Mouse (Mus musculus): ENCODE results near the gene Mob3b. TPM values are rescaled to one million over a fixed set of nuclear protein-coding genes. Genes with fewer than 3 reads are reported as not detected.
"Not testable (repeated sequence)": the region's sequence is repeated elsewhere in the genome, so short reads cannot be mapped to it uniquely, and the experiment has no call there.

Mob3b gene
- polyA plus RNA-seq, 1 experiment: 3.3 TPM

GRCm38 (mm10) chr4:34976331-34976778 lies 180.9 kb downstream of the Mob3b start:
- H3K4me1 ChIP-seq (ENCODE audit: control insufficient read depth, insufficient read depth, insufficient read length, low read length): peaks cover 9% of the 10 kb centered on the region; the same call in 1 of the 2 replicates

GRCm38 (mm10) chr4:34974795-34975194 lies 182.5 kb downstream of the Mob3b start:
- H3K4me3 ChIP-seq (ENCODE audit: insufficient read depth, low read depth, low read length): no peak overlapping the region
- peaks cover 2% of the 10 kb centered on the region; the same call in 1 of the 2 replicates for H3K4me1 ChIP-seq (ENCODE audit: control insufficient read depth, insufficient read depth, insufficient read length, low read length)
- no peak overlapping the region for H3K27ac ChIP-seq (replicated peaks; ENCODE audit: low read depth, low read length)

More at GRCm38 (mm10) chr4:34976331-34976778, 180.9 kb downstream of the Mob3b start:
- H3K4me3 ChIP-seq (ENCODE audit: insufficient read depth, low read depth, low read length): no peak overlapping the region
- H3K27ac ChIP-seq (replicated peaks; ENCODE audit: low read depth, low read length): no peak overlapping the region

- no peak overlapping the region for H3K27ac ChIP-seq (replicated peaks; ENCODE audit: low read depth, low read length)
- no peak overlapping the region for H3K4me3 ChIP-seq (ENCODE audit: insufficient read depth, low read depth, low read length)
- no peaks in the 10 kb centered on the region for H3K4me1 ChIP-seq (ENCODE audit: control insufficient read depth, insufficient read depth, insufficient read length, low read length)
Observed at GRCm38 (mm10) chr4:34967541-34967940, 189.7 kb downstream of the Mob3b start.

- Histone ChIP-seq H3K4me1 (ENCODE audit: control insufficient read depth, insufficient read depth, insufficient read length, low read length) (no peaks in the 10 kb centered on the region), H3K4me3 (ENCODE audit: insufficient read depth, low read depth, low read length) (no peak overlapping the region), H3K27ac (replicated peaks; ENCODE audit: low read depth, low read length) (no peak overlapping the region)
Observed at GRCm38 (mm10) chr4:34966336-34966957, 190.8 kb downstream of the Mob3b start.

GRCm38 (mm10) chr4:34964906-34965305 lies 192.4 kb downstream of the Mob3b start:
- Histone ChIP-seq H3K4me3 (ENCODE audit: insufficient read depth, low read depth, low read length) (no peak overlapping the region), H3K4me1 (ENCODE audit: control insufficient read depth, insufficient read depth, insufficient read length, low read length) (no peaks in the 10 kb centered on the region), H3K27ac (replicated peaks; ENCODE audit: low read depth, low read length) (no peak overlapping the region)

GRCm38 (mm10) chr4:34963999-34964398 lies 193.3 kb downstream of the Mob3b start:
- Histone ChIP-seq H3K4me3 (ENCODE audit: insufficient read depth, low read depth, low read length) (no peak overlapping the region), H3K27ac (replicated peaks; ENCODE audit: low read depth, low read length) (no peak overlapping the region), H3K4me1 (ENCODE audit: control insufficient read depth, insufficient read depth, insufficient read length, low read length) (no peaks in the 10 kb centered on the region)

GRCm38 (mm10) chr4:34960781-34961560 lies 196.3 kb downstream of the Mob3b start:
- Histone ChIP-seq H3K4me1 (ENCODE audit: control insufficient read depth, insufficient read depth, insufficient read length, low read length) (no peaks in the 10 kb centered on the region), H3K4me3 (ENCODE audit: insufficient read depth, low read depth, low read length) (no peak overlapping the region), H3K27ac (replicated peaks; ENCODE audit: low read depth, low read length) (no peak overlapping the region)

GRCm38 (mm10) chr4:34959477-34959876 lies 197.8 kb downstream of the Mob3b start:
- Histone ChIP-seq H3K4me3 (ENCODE audit: insufficient read depth, low read depth, low read length) (no peak overlapping the region), H3K27ac (replicated peaks; ENCODE audit: low read depth, low read length) (no peak overlapping the region), H3K4me1 (ENCODE audit: control insufficient read depth, insufficient read depth, insufficient read length, low read length) (no peaks in the 10 kb centered on the region)

- no peaks in the 10 kb centered on the region for H3K4me1 ChIP-seq (ENCODE audit: control insufficient read depth, insufficient read depth, insufficient read length, low read length)
- no peak overlapping the region for H3K27ac ChIP-seq (replicated peaks; ENCODE audit: low read depth, low read length)
Observed at GRCm38 (mm10) chr4:34958155-34959028, 198.9 kb downstream of the Mob3b start.

GRCm38 (mm10) chr4:34953716-34954115 lies 203.6 kb downstream of the Mob3b start:
- Histone ChIP-seq H3K4me1 (ENCODE audit: control insufficient read depth, insufficient read depth, insufficient read length, low read length) (no peaks in the 10 kb centered on the region), H3K4me3 (ENCODE audit: insufficient read depth, low read depth, low read length) (no peak overlapping the region), H3K27ac (replicated peaks; ENCODE audit: low read depth, low read length) (no peak overlapping the region)

More at GRCm38 (mm10) chr4:34958155-34959028, 198.9 kb downstream of the Mob3b start:
- H3K4me3 ChIP-seq (ENCODE audit: insufficient read depth, low read depth, low read length): no peak overlapping the region

GRCm38 (mm10) chr4:34947181-34947580 lies 210.1 kb downstream of the Mob3b start:
- Histone ChIP-seq H3K4me1 (ENCODE audit: control insufficient read depth, insufficient read depth, insufficient read length, low read length) (no peaks in the 10 kb centered on the region), H3K4me3 (ENCODE audit: insufficient read depth, low read depth, low read length) (no peak overlapping the region), H3K27ac (replicated peaks; ENCODE audit: low read depth, low read length) (no peak overlapping the region)

- Histone ChIP-seq H3K4me3 (ENCODE audit: insufficient read depth, low read depth, low read length) (no peak overlapping the region), H3K4me1 (ENCODE audit: control insufficient read depth, insufficient read depth, insufficient read length, low read length) (no peaks in the 10 kb centered on the region), H3K27ac (replicated peaks; ENCODE audit: low read depth, low read length) (no peak overlapping the region)
Observed at GRCm38 (mm10) chr4:34941046-34941445, 216.2 kb downstream of the Mob3b start.

- H3K27ac ChIP-seq (replicated peaks; ENCODE audit: low read depth, low read length); H3K4me3 ChIP-seq (ENCODE audit: insufficient read depth, low read depth, low read length); H3K4me1 ChIP-seq (ENCODE audit: control insufficient read depth, insufficient read depth, insufficient read length, low read length): not testable (repeated sequence)
Observed at GRCm38 (mm10) chr4:34928386-34928785, 228.9 kb downstream of the Mob3b start.

GRCm38 (mm10) chr4:34922177-34922870 lies 235.0 kb downstream of the Mob3b start:
- Histone ChIP-seq H3K4me1 (ENCODE audit: control insufficient read depth, insufficient read depth, insufficient read length, low read length) (no peaks in the 10 kb centered on the region), H3K27ac (replicated peaks; ENCODE audit: low read depth, low read length) (no peak overlapping the region), H3K4me3 (ENCODE audit: insufficient read depth, low read depth, low read length) (no peak overlapping the region)
